Mouse (Mus musculus) ovary, postnatal 36 days (tissue): ENCODE data around the gene Zfp773.
"Not testable (repeated sequence)": the region's sequence is repeated elsewhere in the genome, so short reads cannot be mapped to it uniquely, and the experiment has no call there.

ENCODE experiments used
- DNase-seq: peaks from one replicate; pipeline ENCODE4 v3.0.0; 2022; ENCODE audit warnings: low spot score, mixed read lengths

The Zfp773 gene

DNA sequence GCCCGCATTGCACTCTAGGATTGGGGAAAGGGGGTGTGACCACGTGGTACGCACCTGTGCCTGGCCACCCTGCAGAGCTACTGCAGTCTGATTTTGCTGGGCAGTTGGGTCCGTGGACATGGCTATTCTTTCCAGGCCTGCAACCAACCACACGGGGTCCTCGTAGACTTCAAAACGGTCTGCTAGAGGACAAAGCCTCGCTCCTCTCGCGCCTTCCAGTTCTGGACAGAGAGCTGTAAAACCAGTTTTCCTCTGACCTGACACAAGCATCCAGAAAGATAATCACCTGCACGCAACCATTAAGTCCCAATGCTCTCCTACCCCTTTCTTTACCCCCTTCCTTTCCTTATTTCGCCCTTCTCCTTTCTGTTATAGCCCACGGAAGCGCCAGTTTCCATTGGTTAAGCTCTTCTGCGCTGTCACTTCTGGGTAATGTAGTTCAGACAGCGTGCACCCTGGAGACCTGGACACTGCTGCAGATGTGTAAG, at the start of gene Zfp773:
TSS of gene Zfp773 (minus strand) at position 377 of the 488 bp plus-strand sequence.
- DNase-seq, result peak; percentile 52

DNA sequence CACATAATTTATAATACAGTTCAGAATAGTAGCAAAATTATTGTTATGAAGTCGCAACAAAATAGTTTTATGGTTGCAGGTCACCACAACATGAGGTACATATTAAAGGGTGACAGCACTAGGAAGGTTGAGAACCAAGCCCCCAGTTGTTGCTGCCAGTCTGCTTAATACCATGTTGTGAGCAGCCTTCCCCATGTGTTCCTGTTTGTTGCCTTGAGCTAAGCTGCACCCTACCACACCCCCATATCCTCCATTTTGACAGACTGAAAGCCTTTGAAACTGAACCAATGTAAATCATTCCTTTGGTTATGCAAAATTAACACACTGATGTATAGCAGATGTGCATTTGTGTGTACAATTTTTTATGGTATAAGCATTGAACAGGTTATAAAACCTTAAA, 49.3 kb upstream of the Zfp773 start:
- no peak for DNase-seq

DNA sequence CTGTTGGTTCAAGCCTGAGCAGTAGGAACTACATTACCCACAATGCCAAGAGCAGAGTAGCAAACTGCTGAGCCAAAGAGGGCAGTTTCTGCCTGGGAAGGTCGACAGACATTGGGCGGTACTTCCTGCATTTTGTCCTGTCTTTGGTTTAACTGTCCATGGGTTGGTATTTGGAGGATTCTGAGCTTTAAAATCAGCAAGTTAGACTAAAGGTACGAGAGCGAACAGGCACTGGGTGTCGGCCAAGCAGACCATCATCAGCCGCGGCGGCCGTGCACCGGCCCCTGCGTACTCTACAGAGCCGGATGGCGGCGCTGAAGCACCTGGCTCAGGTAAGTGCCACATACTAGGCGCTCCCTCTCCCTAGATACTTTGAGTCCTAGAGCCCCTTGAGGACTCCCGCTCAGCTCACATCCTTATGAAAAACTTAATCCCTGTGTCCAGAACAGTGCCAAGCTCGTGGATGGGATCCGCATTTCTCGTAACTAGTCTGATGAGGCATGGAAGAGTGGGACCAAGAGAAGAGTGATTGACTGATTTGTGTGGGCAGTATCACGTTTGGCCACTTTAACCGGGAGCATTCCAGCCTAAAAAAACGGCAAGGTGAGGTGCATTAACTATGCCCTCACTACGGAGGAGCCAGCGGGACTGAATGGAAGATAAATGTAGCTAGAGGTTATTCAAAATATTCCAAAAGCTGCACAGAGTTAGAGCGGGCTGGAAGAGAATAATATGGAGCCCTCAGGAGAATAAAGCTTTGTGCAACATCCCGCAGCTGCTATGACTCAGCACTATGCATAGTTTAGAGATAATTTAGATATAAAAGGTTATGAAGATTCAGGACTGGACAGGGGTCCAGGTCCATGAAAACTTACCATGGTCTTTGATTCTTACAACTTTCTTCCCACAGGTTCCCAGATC, 34.9 kb upstream of the Zfp773 start, which contains the start of gene Zfp418:
TSS of gene Zfp418 (plus strand) at position 104 of the 921 bp plus-strand sequence.
- peak; percentile 33 for DNase-seq

DNA sequence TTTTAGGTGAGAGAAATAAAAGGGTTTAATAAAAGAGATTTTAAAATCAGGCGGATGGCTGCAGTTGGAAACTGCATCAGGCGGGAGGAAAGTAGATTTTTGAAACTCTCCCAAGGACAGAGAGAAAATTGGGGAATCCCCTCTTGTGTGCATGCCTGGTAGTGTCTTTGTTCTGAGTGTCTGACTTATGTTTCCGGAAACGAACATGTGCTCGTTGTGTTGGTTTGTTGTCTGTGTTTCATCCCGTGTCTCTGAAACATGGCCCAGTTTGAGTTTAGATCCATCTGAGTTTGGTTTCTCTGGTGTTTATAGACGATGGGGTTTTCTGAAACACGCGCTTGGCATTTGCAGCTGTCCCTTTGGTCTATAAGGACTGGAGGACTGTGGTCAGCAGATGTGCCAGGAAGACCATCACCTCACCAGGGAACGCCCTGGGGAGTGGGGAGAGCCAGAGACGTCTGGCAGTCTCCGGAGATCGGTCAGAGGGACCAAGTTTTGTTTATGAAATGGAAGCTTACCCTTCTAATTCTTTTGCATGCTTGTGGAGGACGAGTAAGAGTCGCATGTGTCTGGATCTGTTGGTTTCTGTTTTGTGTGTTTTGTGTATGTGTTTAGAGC, 9.5 kb upstream of the Zfp773 start:
- no peak for DNase-seq

DNA sequence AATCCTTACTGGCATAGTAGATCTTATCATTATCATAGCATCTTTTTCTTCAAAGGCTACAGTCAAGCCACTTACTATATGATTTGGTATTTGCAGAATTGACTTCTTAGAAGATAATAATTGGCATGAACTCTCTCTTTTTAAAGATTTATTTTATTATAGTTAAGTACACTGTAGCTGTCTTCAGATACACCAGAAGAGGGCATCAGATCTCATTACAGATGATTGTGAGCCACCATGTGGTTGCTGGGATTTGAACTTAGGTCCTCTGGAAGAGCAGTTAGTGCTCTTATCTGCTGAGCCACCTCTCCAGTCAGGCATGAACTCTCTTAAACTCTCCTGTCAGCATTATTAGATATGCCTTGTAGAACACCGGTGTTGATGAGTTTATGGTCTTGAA, 7.7 kb upstream of the Zfp773 start:
- no peak for DNase-seq

DNA sequence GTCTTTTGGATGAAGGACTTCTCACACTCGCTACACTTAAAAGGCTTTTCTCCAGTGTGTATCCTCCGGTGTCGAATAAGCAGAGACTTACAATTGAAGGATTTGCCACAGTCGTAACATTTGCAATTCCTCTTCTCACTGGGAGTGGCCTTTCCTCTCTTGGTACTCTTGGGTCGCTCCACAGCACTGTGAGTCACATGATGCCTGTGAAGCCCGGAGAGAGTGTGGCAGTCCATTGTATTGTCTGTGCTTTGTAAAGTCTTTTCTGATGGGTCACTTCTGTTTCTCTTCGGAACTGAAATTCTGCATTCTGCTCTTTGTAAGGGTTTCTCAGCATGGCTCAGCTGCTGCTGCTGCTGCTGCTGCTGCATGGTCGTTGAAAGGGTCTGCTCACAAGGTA, 3.8 kb downstream of the Zfp773 start:
- DNase-seq, result no peak

DNA sequence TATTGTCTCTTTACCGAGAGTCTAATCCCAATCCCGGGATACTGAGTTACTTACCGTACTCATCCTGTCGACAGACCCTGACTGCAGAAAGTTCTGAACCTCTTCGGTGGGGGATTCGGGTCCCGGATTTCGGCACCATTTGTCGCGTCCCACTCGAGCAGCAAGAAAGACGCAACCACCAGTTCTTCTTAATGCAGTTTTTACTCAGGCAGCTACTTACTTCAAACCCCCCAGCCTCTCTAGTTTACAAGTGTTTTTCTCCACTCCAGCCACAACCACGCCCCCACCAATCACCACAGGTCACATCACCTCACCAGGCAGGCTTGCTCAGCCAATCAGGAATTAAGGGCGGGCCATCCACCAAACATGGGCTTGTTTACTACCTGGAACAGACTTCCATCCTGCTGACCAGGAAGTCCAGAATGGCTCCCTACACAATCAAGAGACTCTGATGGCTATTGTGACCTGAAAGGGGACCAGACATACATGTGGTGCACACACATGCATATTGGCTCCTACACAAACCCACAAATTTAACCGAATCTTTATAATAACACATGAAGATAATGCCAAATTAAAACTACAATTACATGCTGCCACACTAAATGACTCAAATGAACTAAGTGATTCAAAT, 5.9 kb downstream of the Zfp773 start:
- DNase-seq, result not testable (repeated sequence)

DNA sequence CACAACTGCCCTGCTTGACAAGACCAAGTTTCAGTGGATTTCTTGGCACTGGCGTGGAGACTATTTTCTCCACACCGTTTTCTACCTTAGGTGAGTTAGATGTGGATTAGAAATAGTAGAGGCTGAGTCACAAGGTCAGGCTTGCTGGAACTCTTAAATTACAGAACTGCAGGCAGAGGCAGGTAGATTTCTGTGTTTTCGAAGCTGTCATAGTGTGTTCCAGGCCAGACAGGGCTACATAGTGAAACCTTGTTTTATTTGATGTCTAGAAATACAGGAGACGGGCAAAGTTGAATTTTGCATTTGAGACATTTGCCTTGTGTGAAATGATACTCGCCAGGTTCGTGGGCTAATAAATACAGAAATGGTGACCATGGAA, 15.0 kb downstream of the Zfp773 start:
- DNase-seq, result no peak

DNA sequence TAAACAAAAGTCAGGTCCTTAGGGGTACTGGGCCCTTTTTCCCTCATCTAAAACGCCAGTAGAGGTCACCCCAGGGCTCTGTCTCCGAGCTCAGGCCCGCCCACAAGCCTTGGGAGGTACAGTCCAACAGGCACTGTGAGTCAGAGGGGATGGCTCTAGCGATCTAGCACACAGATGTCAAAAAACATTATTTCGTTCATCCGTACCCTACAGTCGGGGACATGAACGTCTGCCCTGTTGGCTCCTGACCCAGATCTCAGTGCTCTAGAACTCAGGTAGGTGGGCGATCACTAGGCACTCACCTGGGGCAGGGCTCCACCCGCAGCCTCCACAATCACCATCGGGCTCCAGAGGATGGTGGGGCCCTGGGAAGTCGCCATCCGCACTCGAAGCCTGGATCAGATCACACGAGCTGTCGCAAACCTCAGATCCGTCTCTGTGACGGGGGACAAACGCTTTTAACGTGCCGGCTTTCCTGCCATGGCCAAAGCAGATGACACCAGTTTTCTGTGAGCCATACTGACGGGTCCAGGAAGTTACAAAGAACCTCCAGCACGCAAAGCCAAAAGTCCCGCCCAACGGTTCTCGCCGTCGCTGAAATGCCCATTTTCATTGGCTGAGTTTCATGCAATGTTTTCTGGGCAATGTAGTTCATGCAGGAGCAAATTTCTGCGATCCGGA, 15.5 kb downstream of the Zfp773 start, which contains the start of gene Zfp954:
TSS of gene Zfp954 (minus strand) at position 568 of the 681 bp plus-strand sequence.
- peak; percentile 76 for DNase-seq

DNA sequence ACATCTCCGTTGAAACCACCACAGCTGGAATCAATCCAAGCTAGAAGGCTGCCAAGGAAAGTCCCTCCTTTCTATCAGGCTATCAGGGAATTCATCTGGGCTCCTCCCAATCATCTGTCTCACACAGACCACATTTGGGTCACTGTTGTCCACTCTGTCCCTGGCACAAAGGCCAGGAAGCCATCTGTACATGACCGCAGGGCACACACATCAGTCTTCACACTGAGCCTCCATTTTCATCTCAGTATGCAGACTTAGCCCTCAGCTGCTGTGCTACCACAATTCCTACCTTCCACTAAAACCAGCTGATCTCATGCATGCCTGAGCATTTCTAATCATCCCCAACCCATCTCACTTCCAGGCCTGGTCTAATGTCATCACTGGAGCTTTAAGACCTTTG, 18.1 kb downstream of the Zfp773 start:
- no peak for DNase-seq

DNA sequence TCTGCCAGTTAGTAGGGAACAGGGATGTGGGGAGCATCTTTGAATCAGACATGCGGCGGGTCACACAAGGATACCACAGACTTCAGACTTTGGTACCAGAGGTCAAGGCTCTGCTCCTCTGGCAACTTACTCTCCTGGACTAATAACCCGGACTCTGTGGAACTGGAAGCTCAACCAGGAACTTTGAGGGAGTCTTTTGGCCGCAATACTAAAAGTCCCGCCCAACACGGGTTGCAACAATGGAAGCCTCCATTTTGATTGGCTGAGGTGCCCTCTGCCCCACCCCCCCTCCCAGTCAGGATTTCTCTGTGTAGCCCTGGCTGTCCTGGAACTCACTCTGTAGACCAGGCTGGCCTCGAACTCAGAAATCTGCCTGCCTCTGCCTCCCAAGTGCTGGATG, 28.1 kb downstream of the Zfp773 start:
- no peak for DNase-seq
